Mouse (Mus musculus): ENCODE results near the gene Nudcd3. TPM values are rescaled to one million over a fixed set of nuclear protein-coding genes. Genes with fewer than 3 reads are reported as not detected.

Nudcd3 gene
- polyA plus RNA-seq, 1 experiment from 2014 or later, result 53.9 TPM

GRCm38 (mm10) chr11:6175506-6175905, 24.7 kb downstream of the Nudcd3 start:
- Histone ChIP-seq H3K27ac (replicated peaks) (no peak overlapping the region), H3K4me3 (no peak overlapping the region), H3K4me2 (no peak overlapping the region), H3K9ac (no peak overlapping the region), H3K4me1 (replicated peaks) (peaks cover 32% of the 10 kb centered on the region), H3K36me3 (no peaks in the 10 kb centered on the region), H3K27me3 (no peaks in the 10 kb centered on the region), H3K9me3 (no peaks in the 10 kb centered on the region)
- WGBS, result 85% methylated on average over 1 of the region's 1 CpGs
- ATAC-seq (ENCODE audit: low read depth), result no peak

GRCm38 (mm10) chr11:6174719-6175118, 25.5 kb downstream of the Nudcd3 start:
- Histone ChIP-seq H3K9me3 (no peaks in the 10 kb centered on the region), H3K4me3 (no peak overlapping the region), H3K36me3 (no peaks in the 10 kb centered on the region), H3K27me3 (no peaks in the 10 kb centered on the region), H3K9ac (no peak overlapping the region), H3K27ac (replicated peaks) (no peak overlapping the region), H3K4me2 (no peak overlapping the region), H3K4me1 (replicated peaks) (peaks cover 25% of the 10 kb centered on the region)
- ATAC-seq (ENCODE audit: low read depth), result no peak
- WGBS, result 84% methylated on average over 7 of the region's 7 CpGs

- H3K4me3 ChIP-seq, result no peak overlapping the region
- H3K9ac ChIP-seq, result no peak overlapping the region
- H3K4me2 ChIP-seq, result no peak overlapping the region
- ATAC-seq (ENCODE audit: low read depth), result no peak
- 97% methylated on average over 2 of the region's 2 CpGs for WGBS
- no peak overlapping the region for H3K27ac ChIP-seq (replicated peaks)
- H3K9me3 ChIP-seq, result no peaks in the 10 kb centered on the region
- H3K4me1 ChIP-seq (replicated peaks), result peaks cover 4% of the 10 kb centered on the region; the same call in 1 of the 2 replicates
- H3K27me3 ChIP-seq, result no peaks in the 10 kb centered on the region
- no peaks in the 10 kb centered on the region for H3K36me3 ChIP-seq
Observed at GRCm38 (mm10) chr11:6169041-6169663, 31.1 kb downstream of the Nudcd3 start.

- WGBS, result 91% methylated on average over 12 of the region's 12 CpGs
- H3K4me3 ChIP-seq, result no peak overlapping the region
- no peak overlapping the region for H3K9ac ChIP-seq
- H3K27ac ChIP-seq (replicated peaks), result no peak overlapping the region
- no peaks in the 10 kb centered on the region for H3K27me3 ChIP-seq
- H3K4me1 ChIP-seq (replicated peaks), result peaks cover 4% of the 10 kb centered on the region; the same call in 1 of the 2 replicates
- no peaks in the 10 kb centered on the region for H3K36me3 ChIP-seq
- H3K9me3 ChIP-seq, result no peaks in the 10 kb centered on the region
- no peak overlapping the region for H3K4me2 ChIP-seq
- ATAC-seq (ENCODE audit: low read depth), result no peak
Observed at GRCm38 (mm10) chr11:6166351-6166750, 33.9 kb downstream of the Nudcd3 start.

GRCm38 (mm10) chr11:6165391-6166081, 34.7 kb downstream of the Nudcd3 start:
- WGBS, result 91% methylated on average over 7 of the region's 7 CpGs
- Histone ChIP-seq H3K4me3 (no peak overlapping the region), H3K27ac (replicated peaks) (no peak overlapping the region), H3K36me3 (no peaks in the 10 kb centered on the region), H3K4me1 (replicated peaks) (peaks cover 10% of the 10 kb centered on the region; the same call in 1 of the 2 replicates), H3K27me3 (no peaks in the 10 kb centered on the region), H3K4me2 (no peak overlapping the region), H3K9me3 (no peaks in the 10 kb centered on the region), H3K9ac (no peak overlapping the region)
- ATAC-seq (ENCODE audit: low read depth), result no peak

GRCm38 (mm10) chr11:6164781-6165180, 35.4 kb downstream of the Nudcd3 start:
- Histone ChIP-seq H3K36me3 (no peaks in the 10 kb centered on the region), H3K4me2 (no peak overlapping the region), H3K27ac (replicated peaks) (no peak overlapping the region), H3K9me3 (no peaks in the 10 kb centered on the region), H3K4me3 (no peak overlapping the region), H3K4me1 (replicated peaks) (peaks cover 13% of the 10 kb centered on the region; the same call in 1 of the 2 replicates), H3K27me3 (no peaks in the 10 kb centered on the region), H3K9ac (no peak overlapping the region)
- ATAC-seq (ENCODE audit: low read depth), result no peak
- WGBS, result 96% methylated on average over 7 of the region's 7 CpGs

DNA sequence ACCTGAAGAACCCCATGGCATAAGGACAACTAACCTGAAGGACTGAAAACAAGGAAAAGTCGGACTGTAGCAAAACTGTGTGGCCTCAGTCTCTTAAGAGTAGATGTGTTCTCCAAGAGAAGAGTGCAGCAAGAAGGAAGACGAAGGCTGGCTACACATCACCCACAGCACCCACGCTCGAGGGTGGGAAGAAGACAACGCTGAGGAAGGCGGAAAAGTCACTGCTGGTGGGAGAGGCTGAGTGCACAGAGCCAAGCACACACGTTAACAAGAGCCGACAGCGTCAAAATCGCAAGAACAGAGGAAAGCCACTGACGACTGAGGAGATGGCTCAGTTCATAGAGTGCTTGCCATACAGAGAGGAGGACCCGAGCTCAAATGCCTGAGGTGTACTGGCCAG, 36.5 kb downstream of the Nudcd3 start:
- Histone ChIP-seq H3K4me3 (no peak overlapping the region), H3K27ac (replicated peaks) (no peak overlapping the region), H3K9me3 (no peaks in the 10 kb centered on the region), H3K36me3 (no peaks in the 10 kb centered on the region), H3K9ac (no peak overlapping the region), H3K27me3 (no peaks in the 10 kb centered on the region), H3K4me2 (no peak overlapping the region), H3K4me1 (replicated peaks) (peaks cover 13% of the 10 kb centered on the region; the same call in 1 of the 2 replicates)
- 95% methylated on average over 12 of the region's 12 CpGs for WGBS
- ATAC-seq (ENCODE audit: low read depth), result no peak

DNA sequence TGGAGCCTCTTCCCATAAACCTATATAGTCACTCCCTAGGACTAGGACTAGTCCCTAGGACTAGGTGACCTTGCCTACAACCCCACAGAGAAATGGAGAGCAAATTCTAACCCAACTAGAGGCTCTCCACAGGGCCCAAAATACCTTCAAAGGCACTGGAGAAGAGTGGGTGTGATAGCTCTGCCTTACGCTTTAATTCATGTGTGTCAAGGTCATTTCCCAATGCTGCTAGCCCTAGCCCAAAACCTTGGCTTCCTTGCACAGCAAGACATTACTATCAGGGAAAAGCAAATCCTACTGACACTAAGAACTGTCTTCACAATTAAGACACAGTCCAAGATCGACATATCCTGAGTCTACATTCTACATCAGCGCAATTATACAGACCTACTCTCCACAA, 37.2 kb downstream of the Nudcd3 start:
- Histone ChIP-seq H3K9me3 (no peaks in the 10 kb centered on the region), H3K36me3 (no peaks in the 10 kb centered on the region), H3K4me3 (no peak overlapping the region), H3K27me3 (no peaks in the 10 kb centered on the region), H3K27ac (replicated peaks) (no peak overlapping the region), H3K9ac (no peak overlapping the region), H3K4me1 (replicated peaks) (peaks cover 13% of the 10 kb centered on the region; the same call in 1 of the 2 replicates), H3K4me2 (no peak overlapping the region)
- ATAC-seq (ENCODE audit: low read depth), result no peak
- 94% methylated on average over 3 of the region's 3 CpGs for WGBS

DNA sequence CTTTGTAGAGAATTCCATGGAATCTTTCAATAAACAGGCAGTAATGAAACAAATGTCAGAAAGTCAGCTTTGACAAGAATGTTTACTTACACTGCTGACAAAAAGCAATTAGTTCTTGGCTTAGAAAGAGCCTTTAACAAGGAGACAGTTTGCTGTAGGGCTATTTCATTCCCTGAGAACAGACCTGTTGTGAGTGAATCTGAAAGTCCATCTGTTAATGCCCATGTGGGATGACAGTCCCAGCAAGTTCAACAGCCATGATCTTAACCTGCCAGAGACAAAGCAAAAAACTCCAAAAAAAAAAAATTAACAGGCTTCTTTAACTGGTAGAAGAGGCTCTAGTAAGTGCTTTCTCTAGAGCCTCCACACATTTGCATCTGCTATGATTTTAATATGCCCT, 38.7 kb downstream of the Nudcd3 start:
- no peaks in the 10 kb centered on the region for H3K36me3 ChIP-seq
- H3K9me3 ChIP-seq, result no peaks in the 10 kb centered on the region
- no peak overlapping the region for H3K4me2 ChIP-seq
- no peak overlapping the region for H3K27ac ChIP-seq (replicated peaks)
- no peaks in the 10 kb centered on the region for H3K27me3 ChIP-seq
- H3K4me3 ChIP-seq, result no peak overlapping the region
- no peak for ATAC-seq (ENCODE audit: low read depth)
- H3K4me1 ChIP-seq (replicated peaks), result peaks cover 17% of the 10 kb centered on the region; the same call in 1 of the 2 replicates
- H3K9ac ChIP-seq, result no peak overlapping the region

DNA sequence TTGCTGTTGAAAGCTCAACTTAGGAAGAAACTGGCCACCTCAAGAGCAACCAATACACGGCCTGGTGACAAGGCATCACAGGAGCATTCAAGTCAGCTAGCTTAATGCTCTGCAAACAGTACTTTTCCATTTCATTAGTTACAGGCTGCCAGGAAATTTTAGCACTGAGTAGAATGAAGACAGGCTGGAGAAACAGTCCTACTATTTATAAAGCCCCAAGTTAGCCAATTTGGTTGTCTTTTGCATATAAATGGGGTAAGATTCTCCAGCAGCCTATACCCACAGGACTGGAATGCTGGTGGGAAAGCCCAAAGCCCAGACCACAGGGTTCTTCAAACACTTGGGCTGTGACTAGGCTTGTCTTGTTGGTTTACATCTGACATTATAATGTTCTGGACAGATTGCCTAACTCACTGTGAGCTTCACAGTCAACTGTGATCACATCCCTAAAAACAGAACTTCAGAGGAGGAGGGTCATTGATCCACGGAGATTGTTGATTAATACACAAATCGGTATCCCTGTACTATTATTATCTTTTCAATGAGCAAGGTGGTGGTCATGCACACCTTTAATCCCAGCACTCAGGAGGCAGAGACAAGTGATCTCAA, 39.4 kb downstream of the Nudcd3 start:
- H3K9ac ChIP-seq, result no peak overlapping the region
- H3K27ac ChIP-seq (replicated peaks), result no peak overlapping the region
- no peaks in the 10 kb centered on the region for H3K27me3 ChIP-seq
- no peaks in the 10 kb centered on the region for H3K9me3 ChIP-seq
- ATAC-seq (ENCODE audit: low read depth), result no peak
- WGBS, result 90% methylated on average over 3 of the region's 3 CpGs
- H3K36me3 ChIP-seq, result no peaks in the 10 kb centered on the region
- H3K4me1 ChIP-seq (replicated peaks), result peaks cover 16% of the 10 kb centered on the region; the same call in 1 of the 2 replicates
- no peak overlapping the region for H3K4me2 ChIP-seq
- no peak overlapping the region for H3K4me3 ChIP-seq

GRCm38 (mm10) chr11:6159704-6160275, 40.4 kb downstream of the Nudcd3 start:
- Histone ChIP-seq H3K4me1 (replicated peaks) (peaks cover 18% of the 10 kb centered on the region; the same call in 1 of the 2 replicates), H3K4me3 (no peak overlapping the region), H3K27me3 (no peaks in the 10 kb centered on the region), H3K36me3 (no peaks in the 10 kb centered on the region), H3K4me2 (no peak overlapping the region), H3K9ac (no peak overlapping the region), H3K9me3 (no peaks in the 10 kb centered on the region), H3K27ac (replicated peaks) (no peak overlapping the region)
- ATAC-seq (ENCODE audit: low read depth), result no peak
- WGBS, result 93% methylated on average over 4 of the region's 4 CpGs

GRCm38 (mm10) chr11:6158515-6158914, 41.7 kb downstream of the Nudcd3 start:
- H3K27ac ChIP-seq (replicated peaks), result no peak overlapping the region
- no peaks in the 10 kb centered on the region for H3K9me3 ChIP-seq
- H3K4me2 ChIP-seq, result no peak overlapping the region
- H3K27me3 ChIP-seq, result no peaks in the 10 kb centered on the region
- peaks cover 29% of the 10 kb centered on the region for H3K4me1 ChIP-seq (replicated peaks)
- no peak overlapping the region for H3K9ac ChIP-seq
- H3K4me3 ChIP-seq, result no peak overlapping the region
- no peak for ATAC-seq (ENCODE audit: low read depth)
- WGBS, result 92% methylated on average over 1 of the region's 1 CpGs
- no peaks in the 10 kb centered on the region for H3K36me3 ChIP-seq
